Mouse (Mus musculus) right cerebral cortex, postnatal 4 days (tissue): ENCODE results near the gene Tnrc6c.

Experiments used
- DNase-seq: peaks from one replicate; pipeline ENCODE4 v3.0.0-alpha.2; 2022

The Tnrc6c gene

GRCm38 (mm10) chr11:117678155-117678554, 24.1 kb downstream of the Tnrc6c start:
- DNase-seq = no peak

DNA sequence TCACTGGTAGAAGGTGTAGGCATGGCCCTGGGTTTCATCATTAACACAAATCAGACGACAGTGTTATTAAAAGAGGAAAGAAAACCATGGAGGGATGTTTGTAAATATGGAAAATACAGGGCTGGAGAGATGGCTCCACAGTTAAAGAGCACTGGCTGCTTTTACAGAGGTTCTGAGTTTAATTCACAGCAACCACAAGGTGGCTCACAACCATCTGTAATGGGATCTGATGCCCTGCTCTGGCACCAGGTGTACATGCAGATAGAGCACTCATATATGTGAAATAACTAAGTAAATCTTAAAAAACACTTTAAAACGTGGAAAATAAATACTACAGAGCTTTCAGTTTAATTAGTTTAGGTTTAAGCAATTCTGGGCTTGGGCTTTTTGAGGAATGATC, 24.7 kb downstream of the Tnrc6c start:
- no peak for DNase-seq

GRCm38 (mm10) chr11:117684640-117685039, 30.6 kb downstream of the Tnrc6c start:
- DNase-seq = no peak

DNA sequence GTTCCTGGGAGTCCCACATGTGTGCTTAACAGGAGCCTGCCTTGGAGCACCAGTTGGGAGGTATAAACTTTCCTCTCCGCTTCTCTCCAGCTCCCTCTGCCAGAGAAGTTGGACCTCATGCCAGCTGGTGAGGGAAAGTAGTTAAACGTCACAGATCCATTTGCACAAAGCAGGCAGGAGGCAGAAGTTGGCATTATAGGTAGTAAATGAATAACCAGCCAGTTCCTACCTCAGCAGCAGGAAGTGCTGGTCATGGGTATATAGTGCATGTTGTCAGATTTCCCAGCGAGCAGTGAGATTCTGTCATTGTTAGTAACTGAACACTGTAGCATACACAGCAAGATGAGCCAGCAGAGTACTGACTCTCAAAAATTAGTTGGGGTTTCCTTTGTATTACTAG, 31.4 kb downstream of the Tnrc6c start:
- DNase-seq = no peak

GRCm38 (mm10) chr11:117686021-117686420, 31.9 kb downstream of the Tnrc6c start:
- no peak for DNase-seq

- no peak for DNase-seq
Measured at GRCm38 (mm10) chr11:117688603-117689002, 34.5 kb downstream of the Tnrc6c start.

DNA sequence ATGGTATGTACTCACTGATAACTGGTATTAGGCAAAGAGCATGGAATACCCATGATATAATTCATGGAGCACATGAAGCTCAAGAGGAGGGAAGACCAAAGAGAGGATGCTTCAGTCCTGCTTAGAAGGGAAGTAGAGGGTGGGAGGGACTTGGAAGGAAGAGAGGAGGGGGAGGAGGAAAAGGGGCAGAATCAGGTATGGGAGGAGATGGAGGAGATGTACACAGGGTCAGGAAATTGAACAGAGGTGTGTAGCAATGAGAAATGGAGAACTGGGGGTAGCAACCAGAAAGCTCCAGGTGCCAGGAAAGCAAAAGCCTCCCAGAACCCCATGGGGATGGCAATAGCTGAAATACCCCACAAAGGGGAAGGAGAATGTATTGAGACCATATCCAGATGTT, 37.2 kb downstream of the Tnrc6c start:
- no peak for DNase-seq

- no peak for DNase-seq
Measured at GRCm38 (mm10) chr11:117694050-117694449, 40.0 kb downstream of the Tnrc6c start.

- DNase-seq = no peak
Measured at GRCm38 (mm10) chr11:117696585-117696984, 42.5 kb downstream of the Tnrc6c start.

GRCm38 (mm10) chr11:117700871-117701270, 46.8 kb downstream of the Tnrc6c start:
- DNase-seq = no peak

DNA sequence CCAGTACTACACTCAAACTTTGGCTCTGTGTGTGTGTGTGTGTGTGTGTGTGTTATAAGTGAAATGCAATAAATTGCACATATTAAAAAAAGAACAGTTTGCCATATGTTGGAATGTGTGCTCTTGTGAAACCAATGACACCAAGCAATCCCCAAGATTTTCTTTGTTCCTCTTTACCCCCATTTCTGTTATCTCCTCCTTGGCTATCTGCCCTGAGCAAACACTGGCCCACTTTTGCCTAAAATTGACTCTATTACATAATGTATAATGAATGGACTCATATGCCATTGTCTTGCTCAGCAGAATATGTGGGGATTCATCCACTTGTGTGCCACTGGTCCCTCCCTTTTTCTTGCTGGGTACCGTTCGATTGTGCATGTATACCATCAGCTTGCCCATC, 52.2 kb downstream of the Tnrc6c start:
- DNase-seq = no peak

DNA sequence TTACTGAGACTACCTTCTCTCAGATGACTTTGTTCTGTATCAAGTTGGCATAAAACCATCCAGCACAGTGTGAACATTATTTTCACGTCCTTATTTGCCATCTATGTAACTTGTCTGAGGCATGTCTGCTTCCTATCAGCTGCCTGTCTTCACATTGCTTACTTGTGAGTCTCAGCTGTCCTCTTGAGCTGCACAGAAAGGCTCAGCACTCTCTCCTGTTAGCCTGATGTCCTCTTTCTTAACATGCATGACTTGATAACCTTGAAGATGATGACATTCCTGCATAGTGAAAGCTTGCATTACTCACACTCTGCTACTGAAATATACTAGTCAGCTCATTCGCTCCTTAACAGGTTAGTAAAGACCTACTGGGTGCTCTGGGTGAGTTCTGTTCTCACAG, 53.1 kb downstream of the Tnrc6c start:
- no peak for DNase-seq

GRCm38 (mm10) chr11:117709308-117709707, 55.2 kb downstream of the Tnrc6c start:
- DNase-seq = peak; percentile 63

GRCm38 (mm10) chr11:117710815-117711294, 56.8 kb downstream of the Tnrc6c start:
- no peak for DNase-seq

- DNase-seq = no peak
Measured at GRCm38 (mm10) chr11:117712065-117712464, 58.0 kb downstream of the Tnrc6c start.

- no peak for DNase-seq
Measured at GRCm38 (mm10) chr11:117713375-117713774, 59.3 kb downstream of the Tnrc6c start.

GRCm38 (mm10) chr11:117718838-117719237, 64.7 kb downstream of the Tnrc6c start:
- DNase-seq = no peak

DNA sequence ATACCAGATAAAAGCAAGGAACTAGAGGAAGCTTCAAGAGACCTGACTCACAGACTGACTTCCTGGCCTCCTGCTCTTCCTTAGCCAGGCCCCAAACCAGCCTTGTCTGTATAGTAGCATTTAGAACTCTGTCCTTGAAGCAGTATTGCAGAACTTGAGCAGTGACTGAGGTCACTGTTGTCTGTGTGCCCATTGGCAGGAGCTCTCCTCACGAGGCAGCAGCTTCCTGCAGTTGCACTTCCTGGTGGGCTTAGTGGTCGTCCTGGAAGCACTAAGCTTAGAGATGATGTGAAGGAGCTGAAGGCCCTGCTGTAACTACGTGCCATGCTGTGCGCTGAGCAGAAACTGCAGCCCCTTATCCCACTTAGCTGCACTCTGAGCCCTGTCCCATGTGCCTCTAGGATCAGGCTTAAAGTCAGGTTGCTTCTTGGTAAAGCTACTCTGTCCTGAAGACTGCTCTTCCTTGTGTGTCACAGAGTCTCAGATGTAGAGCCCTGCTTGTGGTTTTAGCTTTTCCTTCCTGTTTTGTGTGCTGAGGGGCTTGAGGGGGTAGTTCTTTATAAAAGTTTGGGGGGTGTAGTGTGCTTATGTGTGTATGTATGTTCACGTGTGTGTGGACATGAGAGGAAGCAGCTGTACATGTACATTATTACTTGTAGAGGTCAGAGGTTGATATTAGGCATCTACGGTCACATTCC, 70.7 kb downstream of the Tnrc6c start:
- DNase-seq = no peak

- DNase-seq = no peak
Measured at GRCm38 (mm10) chr11:117727031-117727430, 72.9 kb downstream of the Tnrc6c start.

DNA sequence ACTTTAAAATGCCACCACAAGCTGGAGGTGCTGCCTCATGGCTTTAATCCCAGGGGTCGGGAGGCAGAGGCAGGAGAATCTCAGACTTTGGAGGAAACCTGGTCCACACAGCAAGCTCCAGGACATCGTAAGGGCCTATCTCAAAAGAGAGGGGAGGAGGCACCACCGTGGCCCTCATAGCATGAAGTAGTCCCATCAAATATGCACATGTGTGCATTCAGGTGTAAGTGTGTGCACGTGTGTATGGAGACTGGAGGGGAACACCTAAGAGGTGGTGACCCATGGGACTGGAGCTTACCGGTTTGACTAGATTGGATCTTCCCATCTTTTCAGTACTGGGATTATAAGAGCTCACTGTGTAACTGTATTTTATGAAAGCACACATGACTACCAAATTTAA, 74.2 kb downstream of the Tnrc6c start:
- no peak for DNase-seq

- no peak for DNase-seq
Measured at GRCm38 (mm10) chr11:117728841-117729240, 74.8 kb downstream of the Tnrc6c start.

DNA sequence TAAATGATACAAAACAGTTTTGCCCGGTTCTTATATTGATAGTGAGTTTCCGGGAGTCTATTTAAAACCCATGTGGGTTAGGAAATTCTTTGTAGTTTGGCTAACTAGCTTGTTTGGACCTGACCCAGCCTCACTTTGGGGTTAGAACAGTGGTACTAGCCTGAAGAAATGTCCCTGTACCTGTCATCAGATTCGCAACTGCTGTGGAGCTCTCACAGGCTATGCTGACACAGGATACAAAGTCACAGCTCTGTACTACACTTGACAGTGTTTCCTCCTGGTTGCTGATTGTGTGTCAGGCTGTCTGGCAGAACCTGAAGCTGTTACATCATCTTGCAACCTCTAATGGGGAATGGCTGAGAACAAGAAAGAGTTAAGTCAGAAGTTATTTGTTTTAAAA, 75.3 kb downstream of the Tnrc6c start:
- no peak for DNase-seq

- no peak for DNase-seq
Measured at GRCm38 (mm10) chr11:117729798-117730489, 75.9 kb downstream of the Tnrc6c start.

- no peak for DNase-seq
Measured at GRCm38 (mm10) chr11:117730490-117730838, 76.4 kb downstream of the Tnrc6c start.

GRCm38 (mm10) chr11:117731470-117731869, 77.4 kb downstream of the Tnrc6c start:
- no peak for DNase-seq
